Mouse (Mus musculus) cerebellum, adult 11-12 months (tissue): Measurements from ENCODE around the gene Cpne9.
"Not testable (repeated sequence)": the region's sequence is repeated elsewhere in the genome, so short reads cannot be mapped to it uniquely, and the experiment has no call there.

ENCODE experiments used
- DNase-seq: peaks from one replicate; pipeline ENCODE4 v3.0.0; 2022

Gene Cpne9

DNA sequence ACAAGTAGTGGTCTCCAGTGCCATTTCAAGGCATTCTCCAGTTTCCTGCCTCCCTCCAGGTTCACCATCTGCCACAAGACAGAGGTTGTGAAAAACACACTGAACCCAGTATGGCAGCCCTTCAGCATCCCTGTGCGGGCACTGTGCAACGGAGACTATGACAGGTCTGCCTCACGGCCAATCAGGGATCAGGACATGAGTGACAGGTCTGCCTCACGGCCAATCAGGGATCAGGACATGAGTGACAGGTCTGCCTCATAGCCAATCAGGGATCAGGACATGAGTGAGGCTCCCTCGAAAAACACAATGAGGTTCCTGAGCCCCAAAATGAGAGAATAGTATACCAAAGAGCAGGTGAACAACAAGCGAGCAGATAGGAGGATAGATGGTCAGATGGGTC, 8.2 kb downstream of the Cpne9 start:
- DNase-seq = no peak

DNA sequence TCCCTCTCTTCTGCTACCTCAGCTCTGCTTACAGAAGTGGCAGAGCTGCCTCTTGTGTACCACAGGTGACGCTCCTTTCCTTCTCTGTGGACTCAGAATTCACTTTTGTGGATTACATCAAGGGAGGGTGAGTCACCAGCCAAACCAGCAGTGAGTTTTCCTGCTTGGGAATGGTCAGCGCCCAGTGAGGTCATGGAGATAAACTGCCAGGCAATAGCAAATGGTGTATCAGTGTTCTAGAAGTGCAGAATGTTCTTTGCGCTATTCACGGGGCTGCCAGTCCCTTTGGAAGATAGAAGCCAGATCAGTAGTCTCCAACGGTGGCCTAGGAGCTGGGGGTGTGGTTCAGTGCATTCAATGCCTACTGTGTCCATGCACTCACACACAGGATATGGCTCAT, 10.8 kb downstream of the Cpne9 start:
- DNase-seq = no peak

DNA sequence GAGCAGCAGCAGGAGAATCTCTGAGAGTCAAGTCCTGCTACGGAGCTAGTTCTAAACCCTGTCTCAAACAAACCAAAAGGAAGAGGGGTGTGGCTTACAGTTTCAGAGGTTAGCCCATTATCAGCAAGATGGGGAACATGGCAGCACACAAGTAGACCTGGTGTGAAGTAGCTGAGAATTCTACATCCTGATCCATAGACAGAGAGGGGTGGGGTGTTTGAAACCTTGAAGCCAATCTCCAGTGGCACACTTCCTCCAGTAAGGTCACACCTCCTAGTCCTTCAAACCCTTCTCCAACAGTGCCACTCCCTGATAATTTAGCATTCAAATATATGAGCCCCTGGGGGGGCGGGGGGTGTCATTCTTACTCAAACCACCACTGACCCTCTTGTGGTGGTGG, 13.9 kb downstream of the Cpne9 start:
- DNase-seq = no peak

DNA sequence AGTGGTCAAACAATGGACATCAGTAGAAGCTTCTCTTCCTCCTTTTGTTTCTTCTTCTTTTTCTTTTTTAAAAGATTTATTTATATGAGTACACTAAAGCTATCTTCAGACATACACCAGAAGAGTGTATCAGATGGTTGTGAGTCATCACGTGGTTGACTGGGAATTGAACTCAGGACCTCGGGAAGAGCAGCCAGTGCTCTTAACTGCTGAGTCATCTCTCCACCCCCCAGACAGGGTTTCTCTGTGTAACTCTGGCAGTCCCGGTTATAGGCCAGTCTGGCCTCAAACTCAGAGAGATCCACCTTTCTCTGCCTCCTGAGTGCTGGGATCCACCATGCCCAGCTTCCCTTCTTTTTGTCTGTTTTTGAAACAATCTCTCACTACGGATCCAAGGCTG, 14.5 kb downstream of the Cpne9 start:
- DNase-seq = no peak

DNA sequence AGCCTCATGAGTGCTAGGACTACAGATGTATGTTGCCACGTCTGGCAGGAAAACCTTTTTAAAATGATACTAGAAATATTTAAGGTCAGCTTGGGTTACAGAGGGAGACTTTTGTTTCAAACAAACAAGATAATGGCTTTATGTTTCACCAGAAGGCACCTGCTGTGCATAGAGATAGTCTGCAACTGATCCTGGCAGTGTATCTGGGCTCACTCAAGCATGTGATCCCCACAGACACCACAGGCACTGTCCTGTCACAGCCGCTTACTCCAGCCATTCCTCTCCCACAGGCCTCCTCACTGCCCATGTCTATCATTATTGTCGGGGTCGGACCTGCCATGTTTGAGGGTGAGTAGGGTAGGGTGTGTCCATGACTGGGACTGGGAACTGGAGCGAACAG, 19.2 kb downstream of the Cpne9 start:
- no peak for DNase-seq

DNA sequence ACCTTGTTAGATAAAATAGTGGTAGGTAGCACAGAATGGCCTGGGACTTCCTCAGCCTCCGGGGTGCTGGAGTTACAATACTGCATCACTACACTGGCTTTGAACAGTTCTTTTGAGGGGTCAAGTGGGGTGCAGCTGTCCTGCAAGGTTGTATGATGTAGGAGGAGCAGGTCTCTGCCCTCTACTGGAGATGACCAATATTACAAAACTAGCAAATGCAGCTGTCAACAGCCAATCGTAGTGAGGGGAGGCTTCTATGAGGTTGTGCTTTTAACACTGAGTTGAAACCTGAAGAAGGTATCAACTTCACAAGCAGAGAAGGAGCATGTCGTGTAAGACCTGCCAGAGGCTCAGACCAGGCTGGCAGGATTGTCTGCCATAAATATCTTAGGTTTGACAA, 20.2 kb downstream of the Cpne9 start:
- DNase-seq = no peak

DNA sequence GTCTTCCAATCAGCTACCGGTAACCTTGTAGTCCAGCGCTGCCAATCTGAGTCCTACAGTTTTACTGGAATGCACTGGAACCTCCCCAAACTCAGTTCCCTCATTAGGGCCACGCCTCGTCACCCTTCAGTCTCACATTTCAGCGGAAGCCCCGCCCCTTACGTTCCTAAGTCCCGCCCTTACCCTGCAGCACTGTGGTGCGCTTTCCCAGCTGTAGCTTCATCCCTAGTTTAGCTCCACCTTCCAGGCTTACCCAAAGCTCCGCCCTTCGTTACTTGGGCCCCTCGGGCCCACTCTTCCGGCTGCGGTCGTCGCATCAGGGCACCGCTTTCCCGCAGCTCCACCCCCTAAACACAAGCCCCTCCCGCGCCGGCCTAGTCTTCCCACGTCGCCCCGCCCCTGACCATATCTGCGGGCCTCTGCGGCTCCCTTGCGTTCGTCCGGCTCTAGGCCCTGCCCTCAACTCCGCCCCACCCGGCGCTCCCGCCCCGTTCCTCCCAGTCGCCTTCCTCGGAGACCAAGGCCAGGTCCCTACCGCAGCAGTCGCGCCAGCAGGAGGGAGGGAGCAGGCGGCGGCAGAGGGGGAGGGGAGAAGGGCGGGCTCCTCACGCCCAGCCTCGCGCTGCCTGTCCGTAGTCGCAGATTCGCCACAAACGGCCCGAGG, 24.3 kb downstream of the Cpne9 start:
- DNase-seq = peak; percentile 100

DNA sequence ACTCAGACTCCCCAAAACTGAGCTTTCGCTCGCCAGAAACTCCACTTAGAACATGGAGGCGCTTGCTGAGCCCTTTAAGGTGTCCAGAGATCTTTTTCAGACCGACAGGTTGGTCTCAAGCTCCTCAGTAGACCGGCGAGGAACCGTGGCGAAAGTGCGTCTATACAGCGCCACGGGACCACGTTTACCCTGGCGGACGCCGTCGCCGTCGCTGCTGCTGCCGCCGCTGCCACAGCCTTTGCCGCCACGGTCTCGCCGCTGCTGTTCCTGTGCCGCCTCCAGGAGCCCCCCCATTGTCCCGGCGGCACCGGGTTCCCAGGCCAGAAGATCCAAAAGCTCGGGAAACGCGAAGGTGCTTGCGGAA, 24.9 kb downstream of the Cpne9 start, which contains the start of gene Brpf1:
Brpf1 (plus strand) TSS at position 152 of the 364 bp plus-strand sequence.
- no peak for DNase-seq

DNA sequence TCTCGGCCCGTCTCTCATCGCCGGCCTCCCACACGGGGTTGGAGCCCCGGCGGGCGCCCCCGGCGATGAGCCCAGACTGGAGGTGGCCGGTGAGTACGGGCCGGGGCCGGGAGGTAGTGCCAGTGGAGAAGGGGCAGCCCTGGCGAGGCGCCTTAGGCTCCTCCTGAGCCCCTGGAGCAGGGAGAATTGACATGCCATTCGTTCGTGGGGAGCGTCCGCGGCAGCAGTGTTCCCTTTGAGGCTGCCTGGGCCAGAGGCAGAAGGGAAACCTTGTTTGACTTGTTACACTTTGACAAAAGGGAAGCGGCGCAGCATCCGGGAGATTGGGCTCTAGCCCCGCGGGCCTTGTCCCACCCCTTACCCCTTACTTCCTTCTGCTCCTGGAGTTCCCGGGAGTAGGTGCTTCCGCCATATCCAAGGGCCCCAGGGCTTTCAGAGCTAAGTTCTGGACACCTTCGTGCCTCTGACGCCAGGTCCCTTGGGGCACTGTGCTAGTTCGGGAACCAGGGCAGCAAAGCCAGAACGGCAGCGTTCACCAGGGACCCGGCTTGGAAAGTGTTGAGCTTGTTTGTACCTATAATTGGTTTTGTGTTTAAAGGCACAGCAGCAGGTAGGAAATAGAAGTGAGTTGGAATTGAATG, 25.5 kb downstream of the Cpne9 start:
- peak; percentile 69 for DNase-seq

DNA sequence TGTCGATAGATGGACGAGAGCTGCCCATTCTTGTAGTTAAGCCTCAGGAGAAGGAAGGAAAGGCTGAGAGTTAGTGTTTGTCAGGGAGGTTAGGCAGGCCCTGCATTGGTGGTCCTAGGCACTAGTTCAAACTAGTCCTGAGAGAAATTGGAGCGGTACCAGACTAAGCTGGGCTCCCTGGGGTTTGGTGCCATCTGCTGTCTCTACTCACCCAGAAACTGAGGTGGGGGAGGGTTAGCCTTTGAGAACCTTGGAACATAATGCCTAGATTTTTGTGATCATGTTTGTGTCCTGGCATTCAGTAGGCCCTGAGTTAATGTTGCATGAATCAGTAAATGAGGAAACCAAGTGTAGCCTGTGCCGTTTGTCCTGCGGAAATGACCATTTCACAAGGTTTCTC, 26.0 kb downstream of the Cpne9 start:
- DNase-seq = peak; percentile 82

DNA sequence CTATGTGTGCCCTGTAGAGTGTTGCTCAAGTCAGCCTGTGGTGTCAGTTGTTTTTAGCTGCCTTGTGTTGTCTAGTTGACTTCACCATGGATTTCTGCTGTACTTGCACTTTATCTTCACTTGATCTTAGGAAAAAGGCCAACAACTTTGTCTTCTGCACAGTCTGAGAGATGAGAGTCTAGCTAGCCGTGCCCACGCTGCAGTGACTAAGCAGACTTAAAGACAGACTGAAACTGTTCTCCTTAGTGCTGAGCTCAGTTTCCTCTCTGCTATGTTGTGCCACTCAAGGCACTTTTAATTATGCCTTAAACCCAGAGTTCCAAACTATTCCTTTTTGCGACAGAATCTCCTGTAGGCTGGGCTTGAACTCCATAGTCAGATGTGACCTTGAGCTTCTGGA, 33.9 kb downstream of the Cpne9 start:
- DNase-seq = no peak

DNA sequence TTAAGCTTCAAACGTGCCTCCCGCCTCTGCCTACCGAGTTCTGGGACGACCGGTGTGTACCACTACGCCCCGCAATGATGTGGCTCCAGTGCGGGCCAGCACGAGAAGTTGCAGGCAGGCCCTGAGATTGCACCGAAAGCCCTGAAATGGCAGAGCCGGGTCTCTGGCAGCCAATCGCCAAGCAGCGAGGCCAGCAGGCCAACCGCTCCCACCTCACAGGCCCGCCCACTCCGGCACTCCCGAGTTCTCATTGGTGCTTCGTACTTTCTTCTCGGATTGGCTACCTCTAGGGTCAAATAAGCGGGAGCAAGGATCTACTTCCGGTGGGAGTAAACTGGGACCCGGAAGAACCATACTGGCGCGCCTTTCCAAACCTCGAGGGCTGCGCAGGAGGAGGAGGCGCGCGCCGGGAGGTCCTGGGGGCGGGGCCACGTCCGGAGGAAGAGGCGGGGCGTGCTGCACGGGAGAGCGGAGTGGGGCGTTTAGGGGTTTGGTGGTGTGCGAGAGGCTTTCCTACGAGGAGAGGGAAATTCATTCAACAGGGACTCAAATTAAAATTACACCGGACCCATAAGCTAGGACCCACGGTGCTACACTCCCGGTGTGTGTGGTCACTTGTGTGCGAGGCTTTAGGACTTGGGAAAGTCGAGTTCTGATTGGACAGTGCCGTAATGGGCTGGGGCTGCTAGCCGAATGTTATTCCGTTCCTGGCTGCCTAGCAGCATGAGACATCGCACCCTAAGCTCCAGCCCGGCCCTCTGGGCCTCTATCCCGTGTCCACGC, 44.6 kb downstream of the Cpne9 start, which contains the start of gene Ogg1:
Ogg1 (plus strand) TSS at position 440 of the 783 bp plus-strand sequence.
- DNase-seq = peak; percentile 98

DNA sequence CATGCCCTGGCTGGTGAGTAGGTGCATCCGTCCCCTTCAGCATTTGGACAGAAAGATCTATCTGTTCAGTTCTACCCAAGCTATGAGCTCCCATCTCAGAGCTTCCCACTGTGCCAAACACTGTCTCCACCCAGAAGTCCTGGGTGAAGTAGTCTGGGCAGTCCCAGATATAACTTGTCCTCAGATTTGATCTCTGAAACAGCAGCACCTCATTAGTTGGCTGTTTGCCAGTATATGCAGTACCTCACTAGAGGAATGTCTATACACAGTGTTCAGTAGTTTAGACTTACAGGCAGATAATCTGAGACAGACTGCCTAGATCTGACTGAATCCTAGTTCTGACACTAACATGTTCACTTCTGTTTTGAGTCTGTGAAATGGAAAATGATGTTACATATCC, 47.3 kb downstream of the Cpne9 start:
- DNase-seq = no peak

DNA sequence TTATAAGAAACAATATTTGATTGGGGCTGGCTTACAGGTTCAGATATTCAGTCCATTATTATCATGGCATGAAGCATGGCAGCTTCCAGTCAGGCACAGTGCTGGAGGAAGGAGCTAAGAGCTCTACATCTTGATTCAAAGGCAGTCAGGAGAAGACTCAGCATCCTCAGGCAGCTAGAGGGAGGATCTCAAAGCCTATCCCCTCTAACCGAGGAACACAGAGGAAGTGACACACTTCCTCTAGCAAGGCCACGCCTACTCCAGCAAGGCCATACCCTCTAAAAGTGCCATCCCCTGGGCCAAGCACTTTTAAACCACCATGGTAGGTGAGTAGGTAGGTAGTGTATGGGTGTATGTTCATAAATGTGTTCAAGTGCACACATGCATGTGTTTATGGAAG, 48.4 kb downstream of the Cpne9 start:
- no peak for DNase-seq

DNA sequence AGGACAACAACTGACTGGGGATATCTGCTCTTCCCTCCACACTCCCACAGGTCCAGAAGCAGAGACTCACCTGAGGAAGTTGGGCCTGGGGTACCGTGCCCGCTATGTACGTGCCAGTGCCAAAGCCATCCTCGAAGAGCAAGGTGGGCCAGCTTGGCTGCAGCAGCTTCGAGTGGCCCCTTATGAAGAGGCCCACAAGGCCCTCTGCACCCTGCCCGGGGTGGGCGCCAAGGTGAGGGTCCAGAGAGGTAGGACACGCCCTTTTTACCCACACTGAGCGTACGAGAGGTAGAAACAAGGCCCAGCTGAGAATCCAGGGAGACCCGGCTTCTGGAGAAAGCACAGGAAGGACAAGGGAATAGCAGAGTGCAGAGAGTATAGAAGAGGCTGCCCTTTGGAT, 49.6 kb downstream of the Cpne9 start:
- DNase-seq = no peak

DNA sequence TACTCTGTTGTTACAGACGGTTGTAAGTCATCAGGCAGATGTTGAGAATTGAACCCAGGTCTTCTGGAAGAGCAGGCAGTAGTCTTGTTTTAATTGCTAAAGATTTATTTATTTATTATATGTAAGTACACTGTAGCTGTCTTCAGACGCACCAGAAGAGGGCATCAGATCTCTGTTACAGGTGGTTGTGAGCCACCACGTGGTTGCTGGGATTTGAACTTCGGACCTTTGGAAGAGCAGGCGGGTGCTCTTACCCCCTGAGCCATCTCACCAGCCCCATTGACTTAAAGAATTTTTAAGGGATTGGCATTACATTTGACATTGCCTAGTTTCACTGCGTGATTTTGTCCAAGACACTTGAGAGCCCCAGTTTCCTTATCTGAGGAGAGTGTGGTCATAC, 50.6 kb downstream of the Cpne9 start:
- DNase-seq = not testable (repeated sequence)

DNA sequence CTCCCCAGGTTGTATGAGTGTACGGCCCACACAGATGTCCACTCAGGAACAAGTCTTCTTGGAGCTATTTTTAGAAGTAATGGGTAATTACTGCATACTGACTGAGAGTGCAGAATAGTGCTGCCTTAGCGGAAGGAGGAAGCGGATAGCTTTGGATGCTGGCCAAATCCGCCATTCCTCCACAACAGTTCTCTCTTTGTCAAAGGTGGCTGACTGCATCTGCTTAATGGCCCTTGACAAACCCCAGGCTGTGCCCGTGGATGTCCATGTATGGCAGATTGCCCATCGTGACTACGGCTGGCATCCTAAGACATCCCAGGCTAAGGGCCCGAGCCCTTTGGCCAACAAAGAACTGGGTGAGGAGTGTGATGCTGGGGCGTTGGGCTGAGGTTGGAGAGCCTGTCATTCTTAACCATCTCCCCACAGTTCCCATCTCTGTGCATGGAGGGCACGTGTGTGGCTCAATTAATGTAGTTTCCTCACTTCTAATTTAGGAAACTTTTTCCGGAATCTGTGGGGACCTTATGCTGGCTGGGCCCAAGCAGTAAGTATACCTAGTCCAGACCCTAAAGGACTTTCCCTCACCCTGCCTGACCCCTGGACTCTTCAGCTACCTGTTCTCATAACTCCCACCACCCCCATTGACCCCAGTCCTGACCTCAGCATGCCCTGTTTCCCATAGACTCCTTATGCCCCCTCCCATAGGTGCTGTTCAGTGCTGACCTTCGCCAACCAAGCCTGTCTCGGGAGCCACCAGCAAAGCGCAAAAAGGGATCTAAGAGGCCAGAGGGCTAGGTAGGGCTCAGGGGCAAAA, 51.2 kb downstream of the Cpne9 start:
- no peak for DNase-seq

DNA sequence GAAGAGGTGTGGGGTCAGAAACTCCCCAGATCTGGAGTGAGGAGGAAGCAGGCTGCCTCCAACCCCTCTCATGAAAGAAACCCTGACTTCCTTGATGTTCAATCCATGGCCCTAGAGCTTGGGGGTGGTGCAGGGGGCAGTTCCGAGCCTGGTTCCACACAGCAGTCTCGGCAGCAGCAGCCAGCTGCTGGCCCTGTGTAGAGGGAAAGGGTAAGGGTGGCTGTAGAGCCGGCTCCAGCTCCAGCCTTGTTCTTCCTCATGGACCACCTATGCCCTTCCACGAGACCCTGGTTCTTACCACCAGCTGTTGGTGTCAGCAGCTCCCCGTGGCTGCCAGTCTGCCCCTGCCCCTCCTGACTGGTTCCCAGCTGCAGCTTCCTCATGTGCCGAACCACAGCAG, 52.1 kb downstream of the Cpne9 start:
- DNase-seq = no peak

DNA sequence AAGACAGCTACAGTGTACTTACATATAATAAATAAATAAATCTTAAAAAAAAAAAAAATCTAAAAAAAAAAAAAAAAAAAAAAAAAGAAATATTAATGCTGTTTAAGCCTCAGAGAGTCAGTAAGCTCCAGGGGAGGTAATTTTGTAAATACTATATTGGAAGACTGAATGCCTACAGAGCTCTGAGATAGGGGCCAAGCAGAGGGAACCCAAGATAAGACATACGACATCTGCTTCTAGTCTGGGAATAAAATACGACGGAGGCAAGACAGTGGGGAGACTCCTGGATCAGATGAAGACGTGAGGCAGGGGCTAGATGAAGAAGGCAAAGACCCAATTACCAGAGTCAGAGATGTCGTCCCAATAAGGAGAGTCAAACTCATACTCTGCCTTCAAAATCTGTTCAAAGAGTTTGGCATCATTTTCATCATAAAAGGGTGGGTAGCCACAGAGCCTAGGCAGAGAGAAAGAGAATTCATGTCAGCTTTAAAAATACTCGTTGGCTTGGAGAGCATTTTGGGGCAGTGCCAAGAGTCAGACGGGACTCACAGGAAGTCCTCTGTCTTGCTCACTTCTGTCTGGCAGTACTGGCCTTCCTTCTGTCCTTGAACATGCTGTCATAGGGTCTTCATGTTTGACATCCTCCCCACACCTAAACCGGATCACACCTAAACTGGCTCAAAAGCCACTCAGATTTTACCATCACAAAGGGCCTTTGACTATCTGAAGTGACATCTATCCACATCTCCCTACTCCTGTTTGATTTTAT, 54.9 kb downstream of the Cpne9 start:
- no peak for DNase-seq

DNA sequence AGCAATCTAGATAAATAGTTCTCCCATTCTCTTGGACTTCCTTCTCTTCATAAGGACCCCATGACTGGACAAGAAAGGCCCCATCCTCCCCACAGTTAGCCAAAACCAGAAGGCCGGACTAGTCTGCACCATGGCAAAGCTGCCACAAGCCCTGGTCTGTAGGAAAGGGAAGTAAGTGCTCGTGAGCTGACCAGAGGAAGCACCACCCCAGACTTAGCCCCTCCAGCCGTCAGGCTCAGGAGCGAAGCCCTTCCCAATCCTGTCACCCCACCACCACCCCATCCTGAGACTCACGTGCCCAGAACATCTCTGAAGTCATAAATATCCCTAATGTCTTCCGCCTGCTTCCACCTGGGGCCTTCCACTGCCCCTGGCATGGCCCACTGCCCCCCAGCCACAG, 59.5 kb downstream of the Cpne9 start:
- no peak for DNase-seq

DNA sequence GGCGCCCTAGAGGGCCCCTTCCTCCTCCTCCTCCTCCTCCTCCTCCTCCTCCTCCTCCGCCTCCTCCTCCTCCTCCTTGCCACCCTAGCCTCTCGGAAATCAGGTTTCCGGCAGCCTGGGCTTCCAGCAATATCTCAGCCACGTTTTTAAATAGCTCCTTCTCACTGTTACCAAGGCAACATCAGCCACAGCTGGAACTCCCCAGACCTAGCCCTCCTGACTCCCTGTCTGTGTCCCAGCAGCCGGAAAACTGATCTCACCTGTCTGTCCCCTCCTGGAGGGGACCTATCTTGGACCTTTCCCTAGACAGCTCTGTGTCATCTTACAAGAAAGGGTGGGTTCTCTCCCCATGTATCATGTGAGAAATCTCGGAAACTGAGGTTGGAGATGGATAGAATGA, 60.2 kb downstream of the Cpne9 start:
- no peak for DNase-seq
